Mouse (Mus musculus) left cerebral cortex, adult 8-10 months (tissue): ENCODE results near the gene Irgq. TPM values are rescaled to one million over a fixed set of nuclear protein-coding genes. Genes with fewer than 3 reads are reported as not detected.

ENCODE experiments used
- DNase-seq, 2 experiments: peaks; one replicate each; pipeline ENCODE4 v3.0.0; 2022; ENCODE audit warnings: low spot score in 2 of 2
- total RNA-seq, 4 experiments: library from RNA; stranded (reverse); gene quantifications; 2 replicates each; pipeline ENCODE4 v1.2.4; 2022

The Irgq gene
- total RNA-seq, 4 experiments from 2014 or later: 62.6 to 68.9 (median 66.6) TPM

GRCm38 (mm10) chr7:24546634-24547389, 16.3 kb downstream of the Irgq start:
- DNase-seq: peak; percentile 87 to 99

GRCm38 (mm10) chr7:24547534-24548036, 17.1 kb downstream of the Irgq start:
- DNase-seq: no peak

- DNase-seq: no peak
Measured at GRCm38 (mm10) chr7:24551985-24552759, 21.7 kb downstream of the Irgq start.

GRCm38 (mm10) chr7:24555786-24556185, 25.3 kb downstream of the Irgq start:
- no peak for DNase-seq

GRCm38 (mm10) chr7:24561450-24561849, 31.0 kb downstream of the Irgq start:
- DNase-seq: no peak

GRCm38 (mm10) chr7:24563191-24563836, 32.8 kb downstream of the Irgq start:
- DNase-seq: no peak

- no peak for DNase-seq
Measured at GRCm38 (mm10) chr7:24563837-24564206, 33.3 kb downstream of the Irgq start.

- DNase-seq: peak in 1 of 2 experiments; percentile 42
Measured at GRCm38 (mm10) chr7:24564607-24565265, 34.2 kb downstream of the Irgq start.

- DNase-seq: no peak
Measured at GRCm38 (mm10) chr7:24565627-24566026, 35.1 kb downstream of the Irgq start.

GRCm38 (mm10) chr7:24566206-24566605, 35.7 kb downstream of the Irgq start:
- no peak for DNase-seq

GRCm38 (mm10) chr7:24568512-24568911, 38.0 kb downstream of the Irgq start:
- DNase-seq: no peak

- no peak for DNase-seq
Measured at GRCm38 (mm10) chr7:24571071-24571470, 40.6 kb downstream of the Irgq start.

- no peak for DNase-seq
Measured at GRCm38 (mm10) chr7:24572455-24572854, 42.0 kb downstream of the Irgq start.

GRCm38 (mm10) chr7:24574224-24574796, 43.8 kb downstream of the Irgq start:
- DNase-seq: no peak

GRCm38 (mm10) chr7:24577811-24578210, 47.3 kb downstream of the Irgq start:
- no peak for DNase-seq

GRCm38 (mm10) chr7:24584876-24585275, 54.4 kb downstream of the Irgq start:
- DNase-seq: no peak

- DNase-seq: no peak
Measured at GRCm38 (mm10) chr7:24585995-24586394, 55.5 kb downstream of the Irgq start.

- no peak for DNase-seq
Measured at GRCm38 (mm10) chr7:24586828-24587227, 56.3 kb downstream of the Irgq start.

- peak; percentile 70 to 79 for DNase-seq
Measured at GRCm38 (mm10) chr7:24587330-24588105, 57.0 kb downstream of the Irgq start, which contains the start of the genes Ethe1 and Zfp575. TSS of gene Ethe1 (plus strand) at chr7:24587543. TSS of gene Zfp575 (minus strand) at chr7:24587641.
